Mouse (Mus musculus): ENCODE measurements around the gene Gm47841. TPM values are rescaled to one million over a fixed set of nuclear protein-coding genes. Genes with fewer than 3 reads are reported as not detected.

Gene Gm47841
- polyA plus RNA-seq, 1 experiment from 2014 or later: not detected

Other genes starting within 250 kb of the Gm47841 start
- gene Scn8a, start 177.5 kb downstream of the Gm47841 start, polyA plus RNA-seq (2015; fragmentation: Nextera tagmentation; extraction: Ambion mirVana): 0.24 and 0.32 TPM in 2 replicates
- gene Fignl2, start 31.2 kb upstream of the Gm47841 start, polyA plus RNA-seq (2015; fragmentation: Nextera tagmentation; extraction: Ambion mirVana): 0.07 and 0.08 TPM in 2 replicates
- not detected in 2 replicates for gene Ankrd33, start 68.4 kb upstream of the Gm47841 start, polyA plus RNA-seq (2015; fragmentation: Nextera tagmentation; extraction: Ambion mirVana)
- 1.4 and 2.6 TPM in 2 replicates for gene Acvrl1, start 81.1 kb upstream of the Gm47841 start, polyA plus RNA-seq (2015; fragmentation: Nextera tagmentation; extraction: Ambion mirVana)
- gene Acvr1b, start 126.7 kb upstream of the Gm47841 start, polyA plus RNA-seq (2015; fragmentation: Nextera tagmentation; extraction: Ambion mirVana): 1.6 and 2.0 TPM in 2 replicates
- 0.37 and 0.46 TPM in 2 replicates for gene Grasp, start 176.8 kb upstream of the Gm47841 start, polyA plus RNA-seq (2015; fragmentation: Nextera tagmentation; extraction: Ambion mirVana)
- 0.68 and 0.83 TPM in 2 replicates for gene Nr4a1, start 206.9 kb upstream of the Gm47841 start, polyA plus RNA-seq (2015; fragmentation: Nextera tagmentation; extraction: Ambion mirVana)
- 25.5 and 27.3 TPM in 2 replicates for gene Atg101, start 236.9 kb upstream of the Gm47841 start, polyA plus RNA-seq (2015; fragmentation: Nextera tagmentation; extraction: Ambion mirVana)
- 0.30 and 0.81 TPM in 2 replicates for gene 6030408B16Rik, start 245.8 kb upstream of the Gm47841 start, polyA plus RNA-seq (2015; fragmentation: Nextera tagmentation; extraction: Ambion mirVana)